Mouse (Mus musculus): ENCODE measurements around the gene Grwd1.
A peak's percentile ranks its signal among the peaks of the same experiment; 100 is the strongest.

Gene Grwd1

GRCm38 (mm10) chr7:45833924-45834323 is 3.2 kb upstream of the Grwd1 start:
- DNase-seq, result peak; percentile 16

GRCm38 (mm10) chr7:45833148-45833790 is 2.5 kb upstream of the Grwd1 start:
- DNase-seq, result peak; percentile 35

- DNase-seq, result no peak
Observed at GRCm38 (mm10) chr7:45832428-45832827, 1.7 kb upstream of the Grwd1 start.

GRCm38 (mm10) chr7:45831128-45831525 is 383 bp upstream of the Grwd1 start:
- DNase-seq, result no peak

GRCm38 (mm10) chr7:45826631-45827030 is 4.1 kb downstream of the Grwd1 start:
- DNase-seq, result no peak

GRCm38 (mm10) chr7:45824598-45824997 is 6.1 kb downstream of the Grwd1 start, which contains the start of gene Kcnj14:
Kcnj14 (minus strand) TSS chr7:45824782.
- no peak for DNase-seq

GRCm38 (mm10) chr7:45820913-45821312 is 9.8 kb downstream of the Grwd1 start:
- no peak for DNase-seq

- no peak for DNase-seq
Observed at GRCm38 (mm10) chr7:45819843-45820242, 10.9 kb downstream of the Grwd1 start.

- DNase-seq, result no peak
Observed at GRCm38 (mm10) chr7:45815984-45816351, 14.8 kb downstream of the Grwd1 start.

GRCm38 (mm10) chr7:45815323-45815983 is 15.3 kb downstream of the Grwd1 start:
- DNase-seq, result no peak

- DNase-seq, result no peak
Observed at GRCm38 (mm10) chr7:45814841-45815240, 15.9 kb downstream of the Grwd1 start.

- DNase-seq, result peak; percentile 99
Observed at GRCm38 (mm10) chr7:45813787-45814779, 16.7 kb downstream of the Grwd1 start, which contains the start of gene Cyth2. Cyth2 (minus strand) TSS chr7:45814581.

GRCm38 (mm10) chr7:45812921-45813320 is 17.8 kb downstream of the Grwd1 start:
- no peak for DNase-seq

- no peak for DNase-seq
Observed at GRCm38 (mm10) chr7:45809276-45810075, 21.3 kb downstream of the Grwd1 start.

- peak; percentile 34 for DNase-seq
Observed at GRCm38 (mm10) chr7:45808471-45808870, 22.3 kb downstream of the Grwd1 start.

GRCm38 (mm10) chr7:45805941-45806340 is 24.8 kb downstream of the Grwd1 start:
- peak; percentile 22 for DNase-seq

- DNase-seq, result no peak
Observed at GRCm38 (mm10) chr7:45802551-45802950, 28.2 kb downstream of the Grwd1 start.

GRCm38 (mm10) chr7:45801348-45801747 is 29.4 kb downstream of the Grwd1 start:
- peak; percentile 98 for DNase-seq

- DNase-seq, result peak; percentile 10
Observed at GRCm38 (mm10) chr7:45800546-45801204, 30.1 kb downstream of the Grwd1 start.

GRCm38 (mm10) chr7:45800001-45800400 is 30.7 kb downstream of the Grwd1 start:
- no peak for DNase-seq

- DNase-seq, result no peak
Observed at GRCm38 (mm10) chr7:45798931-45799330, 31.8 kb downstream of the Grwd1 start.

GRCm38 (mm10) chr7:45798511-45798836 is 32.3 kb downstream of the Grwd1 start:
- peak; percentile 19 for DNase-seq

All from right cerebral cortex, postnatal 4 days (tissue).